Mouse (Mus musculus) spleen, adult 12 weeks (tissue): ENCODE results near the gene Mtg2.

ENCODE experiments used
- DNase-seq: peaks from one replicate; pipeline ENCODE4 v3.0.0; 2022; ENCODE audit warnings: low spot score

Gene Mtg2

GRCm38 (mm10) chr2:180105441-180106190 is 35.2 kb downstream of the Mtg2 start:
- no peak for DNase-seq

GRCm38 (mm10) chr2:180107081-180107480 is 36.7 kb downstream of the Mtg2 start:
- DNase-seq: no peak

- no peak for DNase-seq
Observed at GRCm38 (mm10) chr2:180108285-180108684, 37.9 kb downstream of the Mtg2 start.

GRCm38 (mm10) chr2:180113909-180114890 is 43.8 kb downstream of the Mtg2 start:
- DNase-seq: no peak

GRCm38 (mm10) chr2:180115279-180115678 is 44.9 kb downstream of the Mtg2 start:
- DNase-seq: no peak

GRCm38 (mm10) chr2:180116081-180116493 is 45.7 kb downstream of the Mtg2 start:
- no peak for DNase-seq

- no peak for DNase-seq
Observed at GRCm38 (mm10) chr2:180116741-180117484, 46.5 kb downstream of the Mtg2 start.

- no peak for DNase-seq
Observed at GRCm38 (mm10) chr2:180117485-180118194, 47.3 kb downstream of the Mtg2 start.

GRCm38 (mm10) chr2:180118661-180119438 is 48.5 kb downstream of the Mtg2 start, which contains the start of gene Osbpl2:
Gene Osbpl2 (plus strand): TSS chr2:180119306.
- peak; percentile 99 for DNase-seq

- no peak for DNase-seq
Observed at GRCm38 (mm10) chr2:180119439-180120291, 49.3 kb downstream of the Mtg2 start.

- no peak for DNase-seq
Observed at GRCm38 (mm10) chr2:180120292-180120761, 49.9 kb downstream of the Mtg2 start.

GRCm38 (mm10) chr2:180124192-180124591 is 53.8 kb downstream of the Mtg2 start:
- no peak for DNase-seq

- no peak for DNase-seq
Observed at GRCm38 (mm10) chr2:180126195-180126594, 55.8 kb downstream of the Mtg2 start.

- no peak for DNase-seq
Observed at GRCm38 (mm10) chr2:180127675-180128074, 57.3 kb downstream of the Mtg2 start.

- no peak for DNase-seq
Observed at GRCm38 (mm10) chr2:180133231-180133630, 62.8 kb downstream of the Mtg2 start.

- no peak for DNase-seq
Observed at GRCm38 (mm10) chr2:180133911-180134310, 63.5 kb downstream of the Mtg2 start.

- DNase-seq: no peak
Observed at GRCm38 (mm10) chr2:180135414-180135813, 65.0 kb downstream of the Mtg2 start.
